Mouse (Mus musculus): ENCODE results near the gene Nhlh1.

DNA sequence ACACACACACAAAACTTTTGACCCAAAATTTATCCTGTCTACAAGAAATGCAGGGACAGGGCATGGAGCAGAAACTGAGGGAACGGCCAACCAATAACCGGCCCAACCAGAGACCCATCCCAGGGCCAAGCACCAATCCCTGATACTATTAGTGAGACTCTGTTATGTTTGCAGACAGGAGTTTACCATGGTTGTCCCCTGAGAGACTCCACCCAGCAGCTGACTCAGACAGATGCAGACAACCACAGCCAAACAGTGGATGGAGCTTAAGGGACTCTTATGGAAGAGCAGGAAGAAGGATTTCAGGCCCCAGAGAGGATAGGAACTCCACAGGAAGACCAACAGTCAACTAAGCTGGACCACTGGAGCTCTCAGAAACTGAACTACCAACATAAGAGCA lies 27.5 kb downstream of the Nhlh1 start:
- TF ChIP-seq GATA1 (IDR thresholded peaks at IDR 0.05; ENCODE audit: borderline replicate concordance, low read length), result no peak
- TF ChIP-seq FLI1 (IDR thresholded peaks at IDR 0.05; ENCODE audit: low read length), result no peak

Measured in megakaryocyte, embryonic 14.5 days (primary cell).